Mouse (Mus musculus): ENCODE measurements at regions not wholly inside any gene's neighbourhood (a gene's known extent, or its start where the extent isn't known, plus 50 kb on each side); places are given as distances from the start of the nearest gene placed in this dataset.

DNA sequence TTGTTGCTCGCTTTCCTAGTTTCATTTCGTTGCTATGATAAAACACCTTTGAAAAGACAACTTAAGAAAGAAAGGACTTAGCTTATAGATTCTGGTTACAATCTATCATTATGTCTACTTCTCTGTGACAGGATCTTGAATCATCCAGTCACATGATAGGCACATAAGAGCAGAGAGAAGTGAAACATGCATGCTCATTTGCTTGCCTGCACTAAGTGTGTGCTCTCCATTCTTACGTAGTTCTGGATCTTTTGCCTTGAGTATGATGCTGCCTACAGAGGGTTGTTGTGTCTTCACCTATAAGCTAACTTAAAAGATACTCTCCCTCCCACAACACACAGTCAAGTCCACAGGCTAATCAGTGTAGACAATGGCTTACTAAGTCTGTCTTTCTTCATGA is 62.1 kb upstream of the Pou1f1 start:
- ATAC-seq (replicated peaks; ENCODE audit: insufficient number of reproducible peaks, low FRiP score, low TSS enrichment, poor library complexity, severe bottlenecking): peak; percentile 76

DNA sequence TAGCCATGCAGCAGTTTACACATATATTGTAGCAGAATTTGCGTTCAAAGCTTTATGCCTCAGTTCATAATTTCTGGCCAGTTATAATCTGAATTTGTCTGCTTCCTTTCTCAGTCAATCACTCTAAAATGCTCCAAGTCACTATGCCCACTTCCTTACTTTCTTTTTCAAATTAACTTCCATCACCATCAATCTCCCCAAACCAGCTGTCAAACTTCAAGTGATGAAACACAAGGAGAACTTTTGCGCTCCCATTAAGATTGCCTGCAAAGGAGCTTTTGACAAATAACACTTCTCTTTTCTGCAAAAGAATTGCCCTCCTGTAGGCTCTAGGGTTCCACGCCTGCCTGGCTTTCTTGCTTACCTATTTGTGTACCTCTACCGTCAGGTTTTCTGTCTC is 50.6 kb upstream of the Pou1f1 start:
- ATAC-seq (replicated peaks; ENCODE audit: insufficient number of reproducible peaks, low FRiP score, low TSS enrichment, poor library complexity, severe bottlenecking): no peak
